Mouse (Mus musculus): ENCODE results near the gene Cdh15. TPM values are rescaled to one million over a fixed set of nuclear protein-coding genes. Genes with fewer than 3 reads are reported as not detected.
A peak's percentile ranks its signal among the peaks of the same experiment; 100 is the strongest.

Gene Cdh15
- total and polyA plus RNA-seq, 2 experiments from 2014 or later, result 0.84 to 2.4 TPM

DNA sequence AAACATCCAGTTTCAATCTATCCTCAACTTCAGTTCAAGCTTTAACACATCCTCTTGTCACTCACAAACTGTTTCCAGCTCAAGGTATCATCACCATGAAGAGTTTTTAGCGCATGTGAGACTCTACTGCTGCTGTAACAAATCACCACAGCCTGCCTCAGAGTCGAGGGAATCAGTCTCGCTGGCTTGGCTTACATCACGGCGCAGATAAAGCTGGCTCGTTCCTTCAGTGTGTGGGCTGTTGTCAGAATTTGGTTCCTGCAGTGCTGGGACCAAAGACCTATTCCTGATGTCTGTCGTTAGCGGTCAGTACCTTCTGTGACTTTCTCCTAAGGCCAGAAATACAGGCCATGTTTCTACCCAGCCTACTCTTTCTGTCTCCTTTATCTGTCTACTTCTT, 49.4 kb downstream of the Cdh15 start:
- Histone ChIP-seq H3K4me3 (ENCODE audit: low read length) (no peak overlapping the region), H3K27me3 (ENCODE audit: insufficient read depth, low read length) (no peaks in the 10 kb centered on the region), H3K4me2 (ENCODE audit: low read depth, low read length) (no peak overlapping the region), H3K9me3 (ENCODE audit: low read length) (no peaks in the 10 kb centered on the region), H3K4me1 (ENCODE audit: insufficient read depth, low read length) (no peaks in the 10 kb centered on the region), H3K27ac (no peak overlapping the region), H3K9ac (replicated peaks; ENCODE audit: low read length) (no peak overlapping the region), H3K36me3 (ENCODE audit: insufficient read depth, low read length) (peaks cover 60% of the 10 kb centered on the region)
- ATAC-seq (no peak), DNase-seq (ENCODE audit: low spot score) (no peak)
- WGBS, result 91% methylated on average over 8 of the region's 8 CpGs
- no peak for TF ChIP-seq CTCF (IDR thresholded peaks at IDR 0.05; ENCODE audit: low read depth)

DNA sequence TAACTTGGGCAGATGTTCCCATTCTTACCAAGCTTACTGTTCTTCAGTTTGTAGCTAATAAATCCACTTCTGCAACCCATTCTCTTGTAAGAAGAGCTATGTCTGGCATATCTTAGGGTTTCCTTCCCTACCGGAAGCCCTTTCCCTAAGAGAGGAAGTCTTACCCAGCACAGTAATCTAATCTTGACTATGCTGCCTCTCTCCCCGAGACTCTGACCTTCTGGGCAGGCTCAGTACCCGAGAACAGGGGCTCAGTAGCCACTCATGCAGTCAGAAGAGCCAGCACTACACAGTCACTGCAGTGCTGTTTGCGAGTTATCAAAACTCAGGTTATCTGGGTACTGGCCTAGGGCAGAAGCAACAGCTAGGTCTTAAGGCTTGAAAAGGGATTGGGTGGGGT, 50.3 kb downstream of the Cdh15 start:
- DNase-seq (ENCODE audit: low spot score) (no peak), ATAC-seq (no peak)
- no peak overlapping the region for H3K4me2 ChIP-seq (ENCODE audit: low read depth, low read length)
- peaks cover 51% of the 10 kb centered on the region for H3K36me3 ChIP-seq (ENCODE audit: insufficient read depth, low read length)
- H3K27ac ChIP-seq, result no peak overlapping the region
- H3K4me3 ChIP-seq (ENCODE audit: low read length), result no peak overlapping the region
- 90% methylated on average over 4 of the region's 4 CpGs for WGBS
- no peak for TF ChIP-seq CTCF (IDR thresholded peaks at IDR 0.05; ENCODE audit: low read depth)
- H3K9ac ChIP-seq (replicated peaks; ENCODE audit: low read length), result no peak overlapping the region
- H3K9me3 ChIP-seq (ENCODE audit: low read length), result no peaks in the 10 kb centered on the region
- no peaks in the 10 kb centered on the region for H3K27me3 ChIP-seq (ENCODE audit: insufficient read depth, low read length)
- H3K4me1 ChIP-seq (ENCODE audit: insufficient read depth, low read length), result no peaks in the 10 kb centered on the region

DNA sequence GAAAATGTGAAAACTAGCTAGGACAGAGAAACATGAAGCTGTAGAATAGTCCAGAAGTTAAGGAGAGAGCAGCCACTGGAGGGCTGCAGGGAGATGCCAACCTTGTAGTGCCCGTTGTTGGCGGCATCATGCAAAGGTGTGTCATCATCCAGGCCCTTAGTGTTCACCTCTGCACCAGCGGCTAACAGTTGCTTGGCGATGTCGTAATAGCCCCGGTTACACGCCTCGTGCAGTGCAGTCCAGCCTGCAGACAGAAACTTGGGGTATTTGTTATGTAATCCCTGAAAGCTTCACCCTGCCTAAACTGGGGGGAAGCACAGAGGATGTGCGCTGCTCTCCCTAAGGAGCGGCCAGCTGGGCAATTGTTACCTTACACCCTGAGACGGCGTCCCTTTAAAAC, 50.7 kb downstream of the Cdh15 start:
- DNase-seq (ENCODE audit: low spot score) (no peak), ATAC-seq (no peak)
- Histone ChIP-seq H3K27me3 (ENCODE audit: insufficient read depth, low read length) (no peaks in the 10 kb centered on the region), H3K4me3 (ENCODE audit: low read length) (no peak overlapping the region), H3K9me3 (ENCODE audit: low read length) (no peaks in the 10 kb centered on the region), H3K4me1 (ENCODE audit: insufficient read depth, low read length) (no peaks in the 10 kb centered on the region), H3K36me3 (ENCODE audit: insufficient read depth, low read length) (peaks cover 47% of the 10 kb centered on the region), H3K9ac (replicated peaks; ENCODE audit: low read length) (no peak overlapping the region), H3K27ac (no peak overlapping the region), H3K4me2 (ENCODE audit: low read depth, low read length) (no peak overlapping the region)
- no peak for TF ChIP-seq CTCF (IDR thresholded peaks at IDR 0.05; ENCODE audit: low read depth)
- WGBS, result 93% methylated on average over 12 of the region's 12 CpGs

DNA sequence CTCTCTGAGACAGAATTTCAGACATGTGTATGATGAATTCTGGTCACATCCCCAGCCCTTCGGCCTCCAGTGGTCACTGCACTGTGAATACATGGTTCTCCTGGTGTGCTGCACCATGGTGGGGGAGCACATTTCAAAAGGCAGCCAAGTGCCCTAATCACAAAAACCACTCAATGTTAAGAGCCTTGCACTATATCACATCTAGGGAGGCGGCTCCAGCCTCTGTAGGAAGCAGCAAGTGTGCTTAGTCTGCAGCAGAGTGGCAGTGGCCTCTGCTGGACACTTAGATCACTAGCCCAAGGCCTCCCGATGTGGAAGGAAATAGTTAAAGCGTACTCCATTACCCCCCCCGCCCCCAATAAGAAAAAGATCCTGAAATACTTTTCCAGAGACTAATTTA, 51.3 kb downstream of the Cdh15 start:
- no peak overlapping the region for H3K4me2 ChIP-seq (ENCODE audit: low read depth, low read length)
- no peaks in the 10 kb centered on the region for H3K4me1 ChIP-seq (ENCODE audit: insufficient read depth, low read length)
- H3K27ac ChIP-seq, result no peak overlapping the region
- peaks cover 41% of the 10 kb centered on the region for H3K36me3 ChIP-seq (ENCODE audit: insufficient read depth, low read length)
- H3K27me3 ChIP-seq (ENCODE audit: insufficient read depth, low read length), result no peaks in the 10 kb centered on the region
- no peak for ATAC-seq
- 61% methylated on average over 5 of the region's 5 CpGs for WGBS
- peak; percentile 17; the same call in 1 of the 2 replicates for TF ChIP-seq CTCF (IDR thresholded peaks at IDR 0.05; ENCODE audit: low read depth)
- no peak overlapping the region for H3K4me3 ChIP-seq (ENCODE audit: low read length)
- no peaks in the 10 kb centered on the region for H3K9me3 ChIP-seq (ENCODE audit: low read length)
- no peak for DNase-seq (ENCODE audit: low spot score)
- no peak overlapping the region for H3K9ac ChIP-seq (replicated peaks; ENCODE audit: low read length)

DNA sequence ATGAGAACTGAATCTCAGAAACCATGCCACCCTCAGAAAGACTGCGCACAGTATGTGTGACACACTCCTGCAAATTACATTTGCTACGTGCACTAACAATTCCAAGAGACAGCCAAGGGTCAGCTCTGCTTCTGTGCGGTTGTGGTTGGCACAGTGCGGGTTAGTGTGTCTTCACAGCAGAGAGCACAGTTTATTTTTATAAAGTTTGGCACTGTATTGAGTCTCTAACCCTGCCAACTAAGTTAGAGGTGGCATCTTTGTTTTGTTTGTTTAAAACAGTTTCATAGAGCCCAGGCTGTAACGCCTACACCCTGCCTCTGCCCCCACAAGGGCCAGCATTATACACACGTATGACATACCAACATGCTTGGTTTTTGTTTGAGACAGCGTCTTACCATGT, 53.7 kb downstream of the Cdh15 start:
- Histone ChIP-seq H3K4me2 (ENCODE audit: low read depth, low read length) (no peak overlapping the region), H3K27me3 (ENCODE audit: insufficient read depth, low read length) (no peaks in the 10 kb centered on the region), H3K36me3 (ENCODE audit: insufficient read depth, low read length) (peaks cover 17% of the 10 kb centered on the region), H3K4me1 (ENCODE audit: insufficient read depth, low read length) (no peaks in the 10 kb centered on the region), H3K9me3 (ENCODE audit: low read length) (no peaks in the 10 kb centered on the region), H3K4me3 (ENCODE audit: low read length) (no peak overlapping the region), H3K9ac (replicated peaks; ENCODE audit: low read length) (no peak overlapping the region), H3K27ac (no peak overlapping the region)
- WGBS, result 81% methylated on average over 7 of the region's 7 CpGs
- DNase-seq (ENCODE audit: low spot score) (no peak), ATAC-seq (no peak)
- no peak for TF ChIP-seq CTCF (IDR thresholded peaks at IDR 0.05; ENCODE audit: low read depth)

DNA sequence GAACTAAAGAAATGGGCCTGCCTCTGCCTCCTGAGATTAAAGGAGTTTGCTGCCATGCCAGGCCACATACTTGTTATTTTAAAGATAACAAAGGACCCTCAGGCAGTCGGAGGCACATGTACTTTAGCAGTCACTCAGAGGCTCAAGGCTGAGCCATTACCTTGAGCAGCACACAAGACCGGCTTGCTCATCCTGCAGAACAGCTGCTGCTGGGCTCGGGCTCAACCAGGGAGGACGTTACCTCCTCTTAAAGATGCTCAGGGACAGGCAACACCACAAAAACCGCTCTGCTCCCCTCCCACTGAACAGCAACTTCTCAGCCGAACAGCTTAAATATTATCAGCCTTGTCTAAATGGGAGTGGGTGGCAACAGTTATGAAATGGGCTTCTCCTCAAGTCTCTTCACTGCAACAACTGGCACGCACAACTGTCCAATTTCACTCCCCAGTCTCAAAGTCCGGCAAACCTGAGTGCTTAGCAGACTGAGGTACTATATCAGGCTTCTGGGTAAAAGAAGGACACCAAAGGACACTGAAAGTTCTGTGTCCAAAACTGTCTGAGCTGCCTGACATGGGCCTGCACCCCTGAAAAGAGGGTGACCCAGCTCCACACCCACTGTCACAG, 54.2 kb downstream of the Cdh15 start:
- 80% methylated on average over 8 of the region's 8 CpGs for WGBS
- Histone ChIP-seq H3K9me3 (ENCODE audit: low read length) (no peaks in the 10 kb centered on the region), H3K4me3 (ENCODE audit: low read length) (no peak overlapping the region), H3K4me1 (ENCODE audit: insufficient read depth, low read length) (no peaks in the 10 kb centered on the region), H3K27ac (no peak overlapping the region), H3K4me2 (ENCODE audit: low read depth, low read length) (no peak overlapping the region), H3K27me3 (ENCODE audit: insufficient read depth, low read length) (no peaks in the 10 kb centered on the region), H3K9ac (replicated peaks; ENCODE audit: low read length) (no peak overlapping the region), H3K36me3 (ENCODE audit: insufficient read depth, low read length) (peaks cover 12% of the 10 kb centered on the region)
- TF ChIP-seq CTCF (IDR thresholded peaks at IDR 0.05; ENCODE audit: low read depth), result no peak
- DNase-seq (ENCODE audit: low spot score), result no peak
- no peak for ATAC-seq

DNA sequence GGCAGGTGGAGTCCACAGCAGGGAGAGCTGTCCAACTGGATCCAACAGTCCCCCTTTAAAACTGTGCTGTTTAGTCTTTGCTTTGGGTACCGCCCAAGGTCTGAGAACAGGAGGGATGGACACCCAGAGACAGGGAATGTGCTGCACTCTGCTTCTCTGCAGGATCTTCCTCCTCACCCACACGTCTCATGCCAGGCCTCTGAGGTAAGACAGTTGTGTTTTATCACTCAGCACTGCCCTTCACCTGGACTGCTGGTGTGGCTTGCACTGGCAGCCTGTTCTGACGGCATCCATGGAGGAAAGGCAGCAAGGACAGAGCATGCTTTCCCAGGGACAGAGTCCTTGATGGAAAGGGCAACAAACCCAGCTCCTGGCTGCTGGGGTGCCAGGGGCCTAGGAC, 54.8 kb downstream of the Cdh15 start:
- Histone ChIP-seq H3K4me3 (ENCODE audit: low read length) (no peak overlapping the region), H3K9me3 (ENCODE audit: low read length) (no peaks in the 10 kb centered on the region), H3K4me2 (ENCODE audit: low read depth, low read length) (no peak overlapping the region), H3K27ac (no peak overlapping the region), H3K4me1 (ENCODE audit: insufficient read depth, low read length) (no peaks in the 10 kb centered on the region), H3K27me3 (ENCODE audit: insufficient read depth, low read length) (no peaks in the 10 kb centered on the region), H3K36me3 (ENCODE audit: insufficient read depth, low read length) (peaks cover 11% of the 10 kb centered on the region), H3K9ac (replicated peaks; ENCODE audit: low read length) (no peak overlapping the region)
- WGBS, result 53% methylated on average over 3 of the region's 3 CpGs
- no peak for ATAC-seq
- TF ChIP-seq CTCF (IDR thresholded peaks at IDR 0.05; ENCODE audit: low read depth), result no peak
- no peak for DNase-seq (ENCODE audit: low spot score)

All from hindbrain, postnatal 0 days (tissue).